Mouse (Mus musculus): ENCODE data around the gene Zbtb39.

DNA sequence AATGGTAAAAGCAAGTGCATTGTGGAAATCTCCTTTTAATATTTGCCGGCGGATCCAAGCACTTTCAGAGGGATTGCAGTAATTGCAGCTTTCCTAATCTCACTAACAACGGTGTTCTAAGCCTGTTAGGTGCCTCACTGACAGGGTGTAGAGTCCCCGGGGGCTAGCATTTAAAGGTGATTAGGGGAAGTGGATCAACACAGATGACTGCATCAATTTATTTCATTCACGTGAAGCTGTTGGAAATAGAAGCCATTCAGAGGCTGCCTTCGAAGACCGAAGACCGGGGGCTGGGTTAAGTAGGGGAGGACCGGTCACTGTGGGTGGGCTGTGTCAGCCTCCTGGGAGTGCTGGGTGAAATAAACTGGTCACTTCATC is 8.4 kb upstream of the Zbtb39 start:
- no peak for TF ChIP-seq CTCF (IDR thresholded peaks at IDR 0.05; ENCODE audit: low read depth, low read length)
- no peak for TF ChIP-seq GATA2 (IDR thresholded peaks at IDR 0.05; ENCODE audit: borderline replicate concordance, low read depth, low read length)
- TF ChIP-seq GATA1 (IDR thresholded peaks at IDR 0.05; ENCODE audit: borderline replicate concordance, low read length), result no peak
- TF ChIP-seq TAL1 (conservative IDR thresholded peaks at IDR 0.05; ENCODE audit: low read depth, low read length), result no peak
- TF ChIP-seq POLR2AphosphoS5 (IDR thresholded peaks at IDR 0.05; ENCODE audit: insufficient replicate concordance, low read depth, low read length), result no peak

Data from G1E (cell line).